In the genomic region with DNA sequence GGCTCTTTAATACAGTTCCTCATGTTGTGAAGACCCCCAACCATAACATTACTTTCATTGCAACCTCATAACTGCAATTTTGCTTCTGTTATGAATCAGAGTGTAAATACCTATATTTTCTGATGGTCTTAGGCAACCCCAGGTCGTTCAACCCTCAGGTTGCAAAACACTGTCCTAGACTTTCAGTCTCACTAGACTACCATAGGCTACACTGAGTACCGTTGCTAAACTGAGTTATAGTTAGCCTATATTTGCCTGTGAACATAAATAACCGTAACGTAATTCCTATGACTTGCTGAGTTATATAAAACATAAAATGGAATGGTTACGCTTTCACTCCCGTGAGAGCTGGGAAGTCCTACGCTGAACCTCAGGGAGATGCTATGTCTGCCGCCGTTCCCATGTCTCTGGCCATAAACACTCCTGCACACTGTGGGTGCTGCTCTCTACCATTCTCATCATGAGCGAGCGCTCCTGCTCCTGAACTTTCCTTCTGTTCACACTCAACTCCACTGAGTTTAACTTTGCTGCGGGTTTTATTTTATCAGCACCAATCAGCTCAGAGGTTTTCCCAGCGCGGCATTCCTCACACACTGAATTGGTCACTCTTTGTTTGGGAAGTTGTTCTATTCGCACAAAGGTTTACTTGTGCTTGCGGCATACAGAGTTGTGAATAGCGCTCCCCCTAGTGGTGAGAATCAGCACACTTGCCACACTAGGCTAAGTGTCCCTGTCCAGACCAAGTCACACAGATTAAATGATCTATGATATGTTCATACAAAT, we compare ENCODE assay signal across 8 mouse cellular contexts. TPM values are rescaled to one million over a fixed set of nuclear protein-coding genes. Genes with fewer than 3 reads are reported as not detected.
DNase-seq lines count a peak whose midpoint lies in the region; ATAC-seq and TF ChIP-seq lines count a peak whose summit lies in the region.

No protein-coding gene starts in this region.

- H3K79me2 ChIP-seq in liver, adult 2 months (ENCODE audit: control insufficient read depth, insufficient read depth, low read length): no peaks in the 10 kb centered on the region

- H3K27ac ChIP-seq in embryonic facial prominence, embryonic 14.5 days (replicated peaks; ENCODE audit: low read depth, low read length): no peak overlapping the region
- H3K27ac ChIP-seq in heart, embryonic 12.5 days (ENCODE audit: poor library complexity, severe bottlenecking): no peak overlapping the region
- H3K27ac ChIP-seq in kidney, embryonic 16.5 days (ENCODE audit: low read length): no peak overlapping the region
- no peak overlapping the region for H3K27ac ChIP-seq in liver, adult 2 months (replicated peaks; ENCODE audit: insufficient read depth, low read depth, low read length)
- 0 out of 2 replicates have a peak overlapping the region, but pooled peaks have one; percentile 11 for H3K27ac ChIP-seq in neural tube, embryonic 11.5 days (ENCODE audit: low read depth, low read length)

- H3K4me2 ChIP-seq in embryonic facial prominence, embryonic 14.5 days (ENCODE audit: low read depth, low read length): peak overlapping the region; percentile 45
- H3K4me2 ChIP-seq in heart, embryonic 12.5 days: 0 out of 2 replicates have a peak overlapping the region, but pooled peaks have one; percentile 17
- H3K4me2 ChIP-seq in kidney, embryonic 16.5 days (replicated peaks; ENCODE audit: low read depth, low read length): peak overlapping the region; percentile 29
- H3K4me2 ChIP-seq in neural tube, embryonic 11.5 days (ENCODE audit: low read depth): no peak overlapping the region; the same call in 1 of the 2 replicates

- peak; percentile 76 for TF ChIP-seq CTCF in liver, adult 2 months (IDR thresholded peaks at IDR 0.05; ENCODE audit: low read depth, low read length)

- peaks cover 11% of the 10 kb centered on the region; the same call in 1 of the 2 replicates for H3K36me3 ChIP-seq in embryonic facial prominence, embryonic 14.5 days (ENCODE audit: control insufficient read depth, insufficient read depth, low read length)
- H3K36me3 ChIP-seq in heart, embryonic 12.5 days: peaks cover 53% of the 10 kb centered on the region
- H3K36me3 ChIP-seq in kidney, embryonic 16.5 days (ENCODE audit: insufficient read depth, low read length): peaks cover 29% of the 10 kb centered on the region
- peaks cover 72% of the 10 kb centered on the region for H3K36me3 ChIP-seq in liver, adult 2 months (ENCODE audit: control insufficient read depth, insufficient read depth, low read length)
- peaks cover 3% of the 10 kb centered on the region; the same call in 1 of the 2 replicates for H3K36me3 ChIP-seq in neural tube, embryonic 11.5 days (ENCODE audit: control insufficient read depth, insufficient read depth, low read length)

- no peak for TF ChIP-seq POLR2A in liver, adult 2 months (IDR thresholded peaks at IDR 0.05; ENCODE audit: extremely low read depth, insufficient read depth, low read length)

- H3K4me3 ChIP-seq in embryonic facial prominence, embryonic 14.5 days (ENCODE audit: low read depth, low read length): peak overlapping the region; percentile 20
- H3K4me3 ChIP-seq in heart, embryonic 12.5 days: no peak overlapping the region
- peak overlapping the region; percentile 2; the same call in 1 of the 2 replicates for H3K4me3 ChIP-seq in kidney, embryonic 16.5 days (ENCODE audit: low read length)
- no peak overlapping the region for H3K4me3 ChIP-seq in liver, adult 2 months (ENCODE audit: insufficient read depth, low read depth, low read length)
- H3K4me3 ChIP-seq in neural tube, embryonic 11.5 days (ENCODE audit: low read depth, low read length): no peak overlapping the region

- H3K9me3 ChIP-seq in embryonic facial prominence, embryonic 14.5 days (ENCODE audit: control insufficient read depth, low read length): no peaks in the 10 kb centered on the region
- no peaks in the 10 kb centered on the region for H3K9me3 ChIP-seq in heart, embryonic 12.5 days (replicated peaks)
- H3K9me3 ChIP-seq in kidney, embryonic 16.5 days (ENCODE audit: low read length): no peaks in the 10 kb centered on the region
- no peaks in the 10 kb centered on the region for H3K9me3 ChIP-seq in neural tube, embryonic 11.5 days (ENCODE audit: control insufficient read depth, low read length)

- H3K4me1 ChIP-seq in embryonic facial prominence, embryonic 14.5 days (ENCODE audit: control insufficient read depth, insufficient read depth, low read length): no peaks in the 10 kb centered on the region
- H3K4me1 ChIP-seq in heart, embryonic 12.5 days (replicated peaks): peaks cover 9% of the 10 kb centered on the region
- peaks cover 8% of the 10 kb centered on the region; the same call in 1 of the 2 replicates for H3K4me1 ChIP-seq in kidney, embryonic 16.5 days (ENCODE audit: insufficient read depth, low read length)
- H3K4me1 ChIP-seq in liver, adult 2 months (ENCODE audit: control insufficient read depth, insufficient read depth, low read length): peaks cover 7% of the 10 kb centered on the region; the same call in 1 of the 2 replicates
- no peaks in the 10 kb centered on the region for H3K4me1 ChIP-seq in neural tube, embryonic 11.5 days (ENCODE audit: control insufficient read depth, insufficient read depth, low read length)

- ATAC-seq in embryonic facial prominence, embryonic 14.5 days (ENCODE audit: low read depth): peak; percentile 91
- peak; percentile 64 for ATAC-seq in heart, embryonic 12.5 days (ENCODE audit: insufficient number of reproducible peaks, low FRiP score)
- peak; percentile 79 for ATAC-seq in kidney, embryonic 16.5 days (ENCODE audit: low FRiP score, low TSS enrichment)
- peak; percentile 86 for ATAC-seq in neural tube, embryonic 11.5 days (ENCODE audit: insufficient read depth, low FRiP score, low TSS enrichment)

- H3K27me3 ChIP-seq in embryonic facial prominence, embryonic 14.5 days (replicated peaks; ENCODE audit: control insufficient read depth, insufficient read depth, low read length): no peaks in the 10 kb centered on the region
- H3K27me3 ChIP-seq in heart, embryonic 12.5 days (replicated peaks): no peaks in the 10 kb centered on the region
- H3K27me3 ChIP-seq in kidney, embryonic 16.5 days (ENCODE audit: insufficient read depth, low read length): no peaks in the 10 kb centered on the region
- no peaks in the 10 kb centered on the region for H3K27me3 ChIP-seq in liver, adult 2 months (ENCODE audit: control insufficient read depth, insufficient read depth, low read length)
- no peaks in the 10 kb centered on the region for H3K27me3 ChIP-seq in neural tube, embryonic 11.5 days (ENCODE audit: control insufficient read depth, insufficient read depth, low read length)

- WGBS in embryonic facial prominence, embryonic 14.5 days: 45% methylated on average over 17 of the region's 17 CpGs
- WGBS in heart, embryonic 12.5 days: 57% methylated on average over 17 of the region's 17 CpGs
- WGBS in kidney, embryonic 16.5 days: 52% methylated on average over 17 of the region's 17 CpGs
- WGBS in liver, adult 2 months: 53% methylated on average over 17 of the region's 17 CpGs
- 54% methylated on average over 17 of the region's 17 CpGs for WGBS in neural tube, embryonic 11.5 days

- peak; percentile 87 for DNase-seq in CD4-positive, CD25-positive, alpha-beta regulatory T cell, adult 2 months (ENCODE audit: low read depth, low spot score)
- DNase-seq in adrenal gland, postnatal 25 days: peak; percentile 64
- DNase-seq in embryonic facial prominence, embryonic 14.5 days (ENCODE audit: low spot score): peak; percentile 91
- DNase-seq in liver, adult 2 months (ENCODE audit: extremely low read depth, low read depth, low spot score): peak; percentile 75
- peak; percentile 86 for DNase-seq in neural tube, embryonic 11.5 days (ENCODE audit: low spot score)
- peak; percentile 80 for DNase-seq in testis, postnatal 10 days (ENCODE audit: low spot score)

- no peak overlapping the region for H3K9ac ChIP-seq in embryonic facial prominence, embryonic 14.5 days (ENCODE audit: low read depth, low read length)
- no peak overlapping the region for H3K9ac ChIP-seq in heart, embryonic 12.5 days
- H3K9ac ChIP-seq in kidney, embryonic 16.5 days (replicated peaks; ENCODE audit: low read length): 0 out of 2 replicates have a peak overlapping the region, but pooled peaks have one; percentile 9
- H3K9ac ChIP-seq in liver, adult 2 months (ENCODE audit: low read depth, low read length): no peak overlapping the region
- H3K9ac ChIP-seq in neural tube, embryonic 11.5 days (ENCODE audit: low read length): 0 out of 2 replicates have a peak overlapping the region, but pooled peaks have one; percentile 16

RNA-seq across cellular contexts. Expression of a gene that starts 13.4 kb away (rescaled TPM):
- 24.9 and 29.8 TPM in 2 replicates for total RNA-seq in adrenal gland, postnatal 25 days (2021)
- polyA plus RNA-seq in embryonic facial prominence, embryonic 14.5 days (2014; fragmentation: Nextera tagmentation; extraction: Ambion mirVana): 23.5 and 26.1 TPM in 2 replicates
- polyA plus RNA-seq in heart, embryonic 12.5 days (2016; fragmentation: Nextera tagmentation; extraction: Ambion mirVana): 18.0 TPM in 2 replicates
- 24.2 and 25.2 TPM in 2 replicates for polyA plus RNA-seq in kidney, embryonic 16.5 days (2015; fragmentation: Nextera tagmentation; extraction: Ambion mirVana)
- 10.9 and 12.3 TPM in 2 replicates for total RNA-seq in liver, adult 2 months (2014; rRNA removed)
- 4.2 and 5.3 TPM in 2 replicates for polyA plus RNA-seq in liver, adult 2 months (2012; rRNA removed)
- polyA plus RNA-seq in neural tube, embryonic 11.5 days (2014; fragmentation: Nextera tagmentation; extraction: Ambion mirVana): 26.4 and 30.0 TPM in 2 replicates

RNA-seq across cellular contexts. Expression of a gene that starts 19.2 kb away (rescaled TPM):
- total RNA-seq in adrenal gland, postnatal 25 days (2021): 246 and 276 TPM in 2 replicates
- polyA plus RNA-seq in embryonic facial prominence, embryonic 14.5 days (2014; fragmentation: Nextera tagmentation; extraction: Ambion mirVana): 4.3 and 4.4 TPM in 2 replicates
- 5.5 and 6.0 TPM in 2 replicates for polyA plus RNA-seq in heart, embryonic 12.5 days (2016; fragmentation: Nextera tagmentation; extraction: Ambion mirVana)
- polyA plus RNA-seq in kidney, embryonic 16.5 days (2015; fragmentation: Nextera tagmentation; extraction: Ambion mirVana): 13.0 and 13.1 TPM in 2 replicates
- total RNA-seq in liver, adult 2 months (2014; rRNA removed): 10.5 and 14.8 TPM in 2 replicates
- 7.3 and 17.4 TPM in 2 replicates for polyA plus RNA-seq in liver, adult 2 months (2012; rRNA removed)
- 7.5 and 7.9 TPM in 2 replicates for polyA plus RNA-seq in neural tube, embryonic 11.5 days (2014; fragmentation: Nextera tagmentation; extraction: Ambion mirVana)

Comparison
In these comparisons a context has a peak if more than half of its experiments do, and no peak if none do; other contexts are left out.
1. H3K4me3 ChIP-seq: peak in embryonic facial prominence, embryonic 14.5 days (single experiment) and kidney, embryonic 16.5 days (single experiment); none in heart, embryonic 12.5 days (single experiment), liver, adult 2 months (single experiment) and neural tube, embryonic 11.5 days (single experiment).
2. H3K9ac ChIP-seq: peak in kidney, embryonic 16.5 days (single experiment) and neural tube, embryonic 11.5 days (single experiment); none in embryonic facial prominence, embryonic 14.5 days (single experiment), heart, embryonic 12.5 days (single experiment) and liver, adult 2 months (single experiment).
3. Peak in every context shown above with its lines, with median percentiles within 50 percentile points of each other: DNase-seq and ATAC-seq.